Mouse (Mus musculus) Patski (cell line): ENCODE results near the gene Slc25a27. TPM values are rescaled to one million over a fixed set of nuclear protein-coding genes. Genes with fewer than 3 reads are reported as not detected.

Experiments
- ATAC-seq: fragments of 100-300 bp; one replicate; pipeline ENCODE4 v1.8.0; 2021
- CTCF ChIA-PET: fragments of 350-600 bp; sonication (Branson Sonifier 250); formaldehyde crosslinking; loops from one replicate; lab custom pipeline; 2022; ENCODE audit warnings: inconsistent platforms; lab: Charles Lee
- POLR2A ChIA-PET: fragments of 350-600 bp; sonication (Branson Sonifier 250); formaldehyde crosslinking; loops from one replicate; lab custom pipeline; 2022; ENCODE audit warnings: antibody characterized with exemption, inconsistent platforms; lab: Charles Lee
- DNase-seq: peaks from one replicate; pipeline ENCODE4 v3.0.0-alpha.2; 2011; ENCODE audit warnings: low read depth, low spot score
- H3K27me3 ChIP-seq: fragments of 371-371 bp; one replicate; pipeline ENCODE4 v1.5.1; 2021
- CTCF ChIP-seq: fragments of 100-300 bp; IDR thresholded peaks from one replicate; pipeline ENCODE4 v1.5.1; 2021
- in situ Hi-C: fragments of 300-500 bp; cut with MboI; formaldehyde crosslinking; loops from 3 replicates; pipeline ENCODE4 v1.11.1; 2018; ENCODE audit warnings: low pct_unique_long_range_greater_than_20kb, mixed read lengths
- polyA plus RNA-seq: library from polyadenylated mRNA; unstranded; gene quantifications from one replicate; pipeline ENCODE4 v1.2.3, GENCODE M21; 2021

Slc25a27 gene
- polyA plus RNA-seq, result 5.1 TPM

GRCm38 (mm10) chr17:43666576-43667289 is at the start of gene Slc25a27:
Gene Slc25a27 (minus strand): TSS chr17:43667214.
- peak; percentile 94 for ATAC-seq
- ChIA-PET CTCF (interaction anchor here (1.2 to 1.3 kb wide), 2 partner anchors 22 to 202 kb away, joined by 3 read pairs; no protein-coding TSS in a partner anchor), POLR2A (no interaction called here)
- in situ Hi-C loops, result no loop called here
- TF ChIP-seq CTCF, result no peak
- no peaks in the 10 kb centered on the region for H3K27me3 ChIP-seq
- peak; percentile 71 for DNase-seq

GRCm38 (mm10) chr17:43716601-43717000 is 49.6 kb upstream of the Slc25a27 start:
- no peaks in the 10 kb centered on the region for H3K27me3 ChIP-seq
- ChIA-PET CTCF (interaction anchor here (0.7 kb wide), 1 partner anchor 9 kb away, joined by 3 read pairs; no protein-coding TSS in a partner anchor), POLR2A (no interaction called here)
- DNase-seq (no peak), ATAC-seq (no peak)
- TF ChIP-seq CTCF, result no peak
- in situ Hi-C loops, result no loop called here

- POLR2A ChIA-PET, result no interaction called here
- no peak for TF ChIP-seq CTCF
- no peak for ATAC-seq
- CTCF ChIA-PET, result no interaction called here
- no peaks in the 10 kb centered on the region for H3K27me3 ChIP-seq
- in situ Hi-C loops, result no loop called here
- no peak for DNase-seq
Observed at GRCm38 (mm10) chr17:43714191-43714590, 47.2 kb upstream of the Slc25a27 start.

- ATAC-seq (no peak), DNase-seq (no peak)
- TF ChIP-seq CTCF, result no peak
- POLR2A ChIA-PET, result no interaction called here
- CTCF ChIA-PET, result no interaction called here
- in situ Hi-C loops, result no loop called here
- H3K27me3 ChIP-seq, result no peaks in the 10 kb centered on the region
Observed at GRCm38 (mm10) chr17:43711557-43712352, 44.7 kb upstream of the Slc25a27 start.

GRCm38 (mm10) chr17:43707254-43707653 is 40.2 kb upstream of the Slc25a27 start:
- peak; percentile 64 for DNase-seq
- POLR2A ChIA-PET, result interaction anchor here (0.5 kb wide), 1 partner anchor 278 kb away, joined by 6 read pairs; no protein-coding TSS in a partner anchor
- H3K27me3 ChIP-seq, result no peaks in the 10 kb centered on the region
- CTCF ChIA-PET, result interaction anchor here (0.6 to 1.9 kb wide), 15 partner anchors 9 to 549 kb away, joined by 3 to 7 read pairs (median 3); no protein-coding TSS in a partner anchor
- in situ Hi-C loops, result loop anchor here (5.0 to 10.0 kb wide), 2 partner anchors 330 to 418 kb away; no protein-coding TSS in a partner anchor
- ATAC-seq, result peak; percentile 78
- TF ChIP-seq CTCF, result peak; percentile 44

- no peak for DNase-seq
- in situ Hi-C loops, result loop anchor here (5.0 to 10.0 kb wide), 2 partner anchors 331 to 418 kb away; no protein-coding TSS in a partner anchor
- TF ChIP-seq CTCF, result peak; percentile 58
Observed at GRCm38 (mm10) chr17:43706749-43707148, 39.7 kb upstream of the Slc25a27 start.

GRCm38 (mm10) chr17:43704216-43704930 is 37.4 kb upstream of the Slc25a27 start:
- POLR2A ChIA-PET, result no interaction called here
- H3K27me3 ChIP-seq, result no peaks in the 10 kb centered on the region
- DNase-seq (no peak), ATAC-seq (no peak)
- TF ChIP-seq CTCF, result no peak
- CTCF ChIA-PET, result interaction anchor here (1.4 kb wide), 1 partner anchor 165 kb away, joined by 4 read pairs; no protein-coding TSS in a partner anchor
- in situ Hi-C loops, result loop anchor here (5.0 to 10.0 kb wide), 3 partner anchors 93 to 420 kb away; no protein-coding TSS in a partner anchor

More at GRCm38 (mm10) chr17:43706749-43707148, 39.7 kb upstream of the Slc25a27 start:
- ChIA-PET CTCF (interaction anchor here (0.6 to 1.9 kb wide), 15 partner anchors 10 to 550 kb away, joined by 3 to 7 read pairs (median 3); no protein-coding TSS in a partner anchor), POLR2A (no interaction called here)
- H3K27me3 ChIP-seq, result no peaks in the 10 kb centered on the region
- peak; percentile 52 for ATAC-seq

- in situ Hi-C loops, result loop anchor here (5.0 to 10.0 kb wide), 3 partner anchors 96 to 424 kb away; no protein-coding TSS in a partner anchor
- no peaks in the 10 kb centered on the region for H3K27me3 ChIP-seq
- ChIA-PET POLR2A (no interaction called here), CTCF (interaction anchor here (0.7 to 3.1 kb wide), 8 partner anchors 12 to 351 kb away, joined by 3 to 36 read pairs (median 3); no protein-coding TSS in a partner anchor)
- ATAC-seq (no peak), DNase-seq (no peak)
- TF ChIP-seq CTCF, result peak; percentile 95
Observed at GRCm38 (mm10) chr17:43701060-43701459, 34.0 kb upstream of the Slc25a27 start.

GRCm38 (mm10) chr17:43698997-43699649 is 32.1 kb upstream of the Slc25a27 start:
- ATAC-seq (no peak), DNase-seq (no peak)
- H3K27me3 ChIP-seq, result no peaks in the 10 kb centered on the region
- POLR2A ChIA-PET, result interaction anchor here (0.7 kb wide), 1 partner anchor 345 kb away, joined by 3 read pairs; no protein-coding TSS in a partner anchor
- peak; percentile 91 for TF ChIP-seq CTCF
- in situ Hi-C loops, result no loop called here
- CTCF ChIA-PET, result interaction anchor here (0.8 to 3.1 kb wide), 15 partner anchors 10 to 366 kb away, joined by 3 to 36 read pairs (median 4); no protein-coding TSS in a partner anchor
